Mouse (Mus musculus) cerebellum, adult 8-10 months (tissue): ENCODE measurements around the gene Pogk.

Experiments
- DNase-seq: peaks from one replicate; pipeline ENCODE4 v3.0.0; 2022

The Pogk gene

GRCm38 (mm10) chr1:166379013-166379629, 30.5 kb downstream of the Pogk start, which contains the start of gene Tada1:
TSS of gene Tada1 (plus strand) at chr1:166379097.
- DNase-seq: peak; percentile 94

- DNase-seq: no peak
Measured at GRCm38 (mm10) chr1:166378431-166379012, 31.1 kb downstream of the Pogk start.

- DNase-seq: no peak
Measured at GRCm38 (mm10) chr1:166377171-166377570, 32.5 kb downstream of the Pogk start.

GRCm38 (mm10) chr1:166363122-166363521, 46.5 kb downstream of the Pogk start:
- no peak for DNase-seq

- DNase-seq: no peak
Measured at GRCm38 (mm10) chr1:166362659-166363058, 47.0 kb downstream of the Pogk start.

GRCm38 (mm10) chr1:166361842-166362241, 47.8 kb downstream of the Pogk start:
- DNase-seq: no peak

- no peak for DNase-seq
Measured at GRCm38 (mm10) chr1:166360896-166361295, 48.8 kb downstream of the Pogk start.

- DNase-seq: peak; percentile 92
Measured at GRCm38 (mm10) chr1:166360157-166360855, 49.4 kb downstream of the Pogk start.

GRCm38 (mm10) chr1:166349751-166350150, 59.9 kb downstream of the Pogk start:
- no peak for DNase-seq

GRCm38 (mm10) chr1:166349341-166349740, 60.3 kb downstream of the Pogk start:
- DNase-seq: no peak

- no peak for DNase-seq
Measured at GRCm38 (mm10) chr1:166346906-166347305, 62.8 kb downstream of the Pogk start.

- DNase-seq: no peak
Measured at GRCm38 (mm10) chr1:166345602-166346001, 64.1 kb downstream of the Pogk start.

GRCm38 (mm10) chr1:166344300-166345077, 65.2 kb downstream of the Pogk start:
- no peak for DNase-seq

GRCm38 (mm10) chr1:166343586-166343985, 66.1 kb downstream of the Pogk start:
- no peak for DNase-seq

- DNase-seq: no peak
Measured at GRCm38 (mm10) chr1:166342539-166342938, 67.1 kb downstream of the Pogk start.

GRCm38 (mm10) chr1:166342060-166342459, 67.6 kb downstream of the Pogk start:
- no peak for DNase-seq

- DNase-seq: no peak
Measured at GRCm38 (mm10) chr1:166339110-166339509, 70.6 kb downstream of the Pogk start.
